Mouse (Mus musculus) lung, adult 2 months (tissue): ENCODE results near the gene Ephb1. TPM values are rescaled to one million over a fixed set of nuclear protein-coding genes. Genes with fewer than 3 reads are reported as not detected.

ENCODE experiments used
- DNase-seq: peaks from one replicate; pipeline ENCODE4 v3.0.0; 2022
- H3K4me1 ChIP-seq: fragments of 200-500 bp; 2 replicates; pipeline ENCODE4 v1.6.1; 2011; ENCODE audit warnings: low read length; ENCODE audit not compliant: control insufficient read depth, insufficient read depth
- H3K4me3 ChIP-seq: fragments of 200-500 bp; replicated peaks from 2 replicates; pipeline ENCODE3; 2011; ENCODE audit warnings: low read depth, mild to moderate bottlenecking, control low read depth, low read length; ENCODE audit errors: extremely low read depth
- CTCF ChIP-seq: fragments of 200-500 bp; IDR thresholded peaks from 2 replicates; pipeline ENCODE4 v1.5.1; 2011; ENCODE audit warnings: mild to moderate bottlenecking, low read length, control low read depth; ENCODE audit not compliant: insufficient read depth
- POLR2A ChIP-seq: fragments of 200-500 bp; IDR thresholded peaks from 2 replicates; pipeline ENCODE4 v1.6.1; 2011; ENCODE audit warnings: low read depth, mild to moderate bottlenecking, control low read depth, low read length, borderline replicate concordance; ENCODE audit errors: extremely low read depth
- WGBS: fragments of 180-500 bp; shearing (Covaris S2); methylation state at CpG from one replicate; pipeline ENCODE4 v1.1.7; 2018; 5-methylcytosine and 5-hydroxymethylcytosine counted together
- polyA plus RNA-seq: library from polyadenylated mRNA; depleted of rRNA; stranded (reverse); fragments of >200 nt; gene quantifications from 2 replicates; pipeline ENCODE4 v1.2.3, GENCODE M21; 2012

Gene Ephb1
- polyA plus RNA-seq, 1 experiment: 1.1 TPM

GRCm38 (mm10) chr9:102045111-102045861 is 309.2 kb downstream of the Ephb1 start:
- WGBS: 47% methylated on average over 8 of the region's 8 CpGs

GRCm38 (mm10) chr9:102039011-102039733 is 315.3 kb downstream of the Ephb1 start:
- no peak for TF ChIP-seq POLR2A
- TF ChIP-seq CTCF: no peak
- Histone ChIP-seq H3K4me3 (no peak overlapping the region), H3K4me1 (no peaks in the 10 kb centered on the region)
- no peak for DNase-seq
- WGBS: 56% methylated on average over 6 of the region's 6 CpGs

More at GRCm38 (mm10) chr9:102045111-102045861, 309.2 kb downstream of the Ephb1 start:
- no peak for DNase-seq
- H3K4me3 ChIP-seq: no peak overlapping the region
- no peak for TF ChIP-seq POLR2A
- no peak for TF ChIP-seq CTCF
- H3K4me1 ChIP-seq: no peaks in the 10 kb centered on the region

- WGBS: 61% methylated on average over 5 of the region's 5 CpGs
- TF ChIP-seq POLR2A: no peak
- TF ChIP-seq CTCF: no peak
- H3K4me3 ChIP-seq: no peak overlapping the region
- no peak for DNase-seq
- H3K4me1 ChIP-seq: no peaks in the 10 kb centered on the region
These were observed 318.4 kb downstream of the Ephb1 start for GRCm38 (mm10) chr9:102036132-102036531.

DNA sequence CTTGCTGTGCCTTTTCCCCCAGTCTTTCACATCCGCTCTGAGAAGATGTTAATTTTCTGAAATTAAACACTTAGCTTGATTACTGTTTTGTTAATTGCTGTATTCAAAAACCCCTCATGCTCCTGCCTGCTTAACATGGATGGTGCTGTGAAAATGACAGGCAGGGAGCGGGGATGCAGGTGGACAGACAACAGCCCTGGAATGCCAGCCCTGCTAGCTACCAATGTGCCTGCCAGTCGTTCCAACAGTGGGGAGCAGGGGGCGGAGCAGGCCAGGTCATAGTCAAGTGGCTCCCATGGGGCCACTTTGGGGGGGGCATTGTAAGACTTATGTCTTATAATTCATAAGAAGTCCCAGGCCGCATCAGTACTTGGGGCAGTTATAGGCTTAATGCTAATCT is 321.3 kb downstream of the Ephb1 start:
- TF ChIP-seq POLR2A (no peak), CTCF (no peak)
- Histone ChIP-seq H3K4me1 (no peaks in the 10 kb centered on the region), H3K4me3 (no peak overlapping the region)
- WGBS: 78% methylated on average over 5 of the region's 5 CpGs
- DNase-seq: no peak

DNA sequence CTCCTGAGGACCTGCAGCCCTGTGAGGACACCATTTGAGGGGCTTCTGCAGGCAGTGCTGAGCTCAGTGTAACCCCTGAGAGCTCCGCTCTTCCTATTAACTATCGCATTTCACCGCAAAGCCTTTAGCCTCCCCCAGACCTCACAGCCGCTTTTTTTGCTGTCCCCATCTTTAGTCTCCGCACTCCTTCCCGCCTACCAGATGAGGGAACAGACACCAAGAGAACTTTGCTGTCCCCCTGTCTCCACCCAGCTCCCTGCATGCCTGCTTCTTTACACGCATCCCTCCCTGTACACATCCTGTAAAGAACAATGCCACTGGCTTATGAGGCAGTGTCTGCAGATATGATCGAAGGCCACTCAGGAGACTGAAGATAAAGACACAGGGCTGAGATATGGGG is 322.1 kb downstream of the Ephb1 start:
- 65% methylated on average over 8 of the region's 8 CpGs for WGBS
- no peak for DNase-seq
- no peak overlapping the region for H3K4me3 ChIP-seq
- TF ChIP-seq CTCF (no peak), POLR2A (no peak)
- no peaks in the 10 kb centered on the region for H3K4me1 ChIP-seq

- no peak for DNase-seq
- Histone ChIP-seq H3K4me3 (no peak overlapping the region), H3K4me1 (no peaks in the 10 kb centered on the region)
- 81% methylated on average over 7 of the region's 7 CpGs for WGBS
- no peak for TF ChIP-seq POLR2A
- no peak for TF ChIP-seq CTCF
These were observed 324.8 kb downstream of the Ephb1 start for GRCm38 (mm10) chr9:102029661-102030060.

DNA sequence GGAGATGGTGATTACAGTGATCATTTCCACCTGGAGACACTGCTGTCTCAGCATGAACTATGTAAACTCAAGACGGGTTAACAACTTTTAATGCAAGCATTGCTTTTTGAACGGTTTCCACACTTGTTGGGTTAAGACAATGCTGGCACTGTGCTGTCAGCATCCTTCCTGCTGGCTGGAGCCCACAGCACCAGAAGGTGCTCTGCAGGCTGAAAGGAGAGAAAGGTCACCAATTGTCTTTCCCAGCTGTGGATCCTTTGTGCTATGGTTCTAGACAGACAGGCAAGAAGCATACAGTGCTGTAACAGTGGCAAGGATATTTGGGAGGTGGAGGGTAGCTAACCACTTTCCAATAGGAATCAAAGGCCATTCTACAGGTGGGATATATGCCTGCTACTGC is 328.4 kb downstream of the Ephb1 start:
- no peak overlapping the region for H3K4me3 ChIP-seq
- TF ChIP-seq CTCF (no peak), POLR2A (no peak)
- no peak for DNase-seq
- H3K4me1 ChIP-seq: no peaks in the 10 kb centered on the region
- 63% methylated on average over 2 of the region's 2 CpGs for WGBS

GRCm38 (mm10) chr9:102025141-102025540 is 329.4 kb downstream of the Ephb1 start:
- TF ChIP-seq CTCF: no peak
- TF ChIP-seq POLR2A: no peak
- 83% methylated on average over 6 of the region's 6 CpGs for WGBS
- no peaks in the 10 kb centered on the region for H3K4me1 ChIP-seq
- no peak overlapping the region for H3K4me3 ChIP-seq
- no peak for DNase-seq

- DNase-seq: no peak
- no peak for TF ChIP-seq CTCF
- TF ChIP-seq POLR2A: no peak
- no peak overlapping the region for H3K4me3 ChIP-seq
These were observed 339.0 kb downstream of the Ephb1 start for GRCm38 (mm10) chr9:102015516-102015915.

DNA sequence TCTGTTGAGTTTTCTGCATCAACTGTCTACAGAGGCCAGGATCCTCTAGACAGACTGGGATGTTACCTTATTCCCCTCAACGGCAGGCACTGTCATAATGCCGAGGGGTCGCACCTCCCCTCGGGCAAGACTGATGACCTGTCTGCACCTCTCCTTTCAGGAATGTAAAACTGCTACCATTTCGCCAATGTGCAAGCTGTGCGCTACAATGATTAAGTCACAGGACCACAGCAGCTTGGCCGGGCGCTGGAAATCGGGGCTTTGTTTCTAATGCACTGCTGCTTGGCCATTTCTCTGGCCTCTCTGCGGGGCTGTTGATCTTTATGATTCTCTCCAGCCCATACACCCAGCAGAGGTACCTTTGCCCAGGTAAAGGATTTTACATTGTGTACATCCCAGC is 346.8 kb downstream of the Ephb1 start:
- whole genome bisulfite sequencing: 75% methylated on average over 10 of the region's 10 CpGs
- H3K4me1 ChIP-seq: no peaks in the 10 kb centered on the region
- TF ChIP-seq CTCF: no peak
- TF ChIP-seq POLR2A: no peak
- no peak overlapping the region for H3K4me3 ChIP-seq
- DNase-seq: no peak

More at GRCm38 (mm10) chr9:102015516-102015915, 339.0 kb downstream of the Ephb1 start:
- no peaks in the 10 kb centered on the region for H3K4me1 ChIP-seq
